Mouse (Mus musculus) mature B cell (primary cell): ENCODE data around the gene Prkag3.

ENCODE experiments used
- in situ Hi-C: fragments of 300-500 bp; cut with MboI; formaldehyde crosslinking; loops from 2 replicates; pipeline ENCODE4 v1.14.3; 2019

Gene Prkag3

GRCm38 (mm10) chr1:74763081-74763480, 14.1 kb upstream of the Prkag3 start:
- in situ Hi-C loops = no loop called here

DNA sequence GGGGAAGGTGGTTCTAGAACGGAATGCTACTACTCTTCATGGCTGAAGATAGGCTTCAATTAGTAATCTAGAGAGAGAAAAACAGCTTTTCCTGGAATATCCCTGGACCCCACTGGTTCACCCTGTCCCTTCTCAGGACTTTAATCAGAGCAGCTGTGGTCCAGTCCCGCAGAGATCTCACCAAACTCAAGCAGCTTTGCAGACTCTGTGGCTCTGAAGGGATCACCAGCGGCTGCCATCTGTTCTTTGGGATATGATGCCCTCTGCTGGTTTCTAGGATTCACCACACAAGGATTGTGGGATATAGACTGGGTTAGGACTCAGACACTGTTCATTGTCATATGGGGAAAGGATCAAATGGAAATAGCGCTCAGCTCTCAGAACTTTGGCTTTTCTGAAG, 10.8 kb upstream of the Prkag3 start:
- in situ Hi-C loops = no loop called here

DNA sequence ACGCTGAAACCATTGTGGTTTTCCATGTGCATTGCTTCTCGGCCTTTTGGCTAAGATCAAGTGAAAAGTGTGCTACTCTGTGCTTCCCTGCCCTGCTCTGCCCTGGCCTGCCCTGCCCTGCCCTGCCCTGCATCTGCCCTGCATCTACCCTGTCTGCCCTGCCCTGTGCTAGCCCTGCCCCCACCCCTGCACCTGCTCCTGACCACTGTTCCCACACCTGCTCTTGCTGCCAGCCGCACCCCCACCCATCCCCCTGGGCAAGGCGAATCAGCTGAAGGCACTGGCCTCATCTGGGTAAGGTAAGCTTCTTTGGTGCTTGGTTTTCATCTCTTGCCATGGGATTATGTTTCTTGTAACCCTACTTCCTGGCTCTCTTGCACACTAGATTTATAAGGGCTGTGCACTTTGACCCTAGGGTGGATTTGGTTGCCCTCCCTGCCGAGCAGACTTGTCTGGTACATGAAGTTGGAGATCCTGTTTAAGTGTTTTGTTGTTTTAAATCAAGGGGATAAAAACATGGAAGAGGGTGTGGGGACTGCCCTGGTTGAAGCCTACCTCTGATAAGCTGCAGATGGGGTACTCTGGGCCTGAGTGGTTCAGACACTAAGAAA, 5.3 kb upstream of the Prkag3 start:
- in situ Hi-C loops = no loop called here

DNA sequence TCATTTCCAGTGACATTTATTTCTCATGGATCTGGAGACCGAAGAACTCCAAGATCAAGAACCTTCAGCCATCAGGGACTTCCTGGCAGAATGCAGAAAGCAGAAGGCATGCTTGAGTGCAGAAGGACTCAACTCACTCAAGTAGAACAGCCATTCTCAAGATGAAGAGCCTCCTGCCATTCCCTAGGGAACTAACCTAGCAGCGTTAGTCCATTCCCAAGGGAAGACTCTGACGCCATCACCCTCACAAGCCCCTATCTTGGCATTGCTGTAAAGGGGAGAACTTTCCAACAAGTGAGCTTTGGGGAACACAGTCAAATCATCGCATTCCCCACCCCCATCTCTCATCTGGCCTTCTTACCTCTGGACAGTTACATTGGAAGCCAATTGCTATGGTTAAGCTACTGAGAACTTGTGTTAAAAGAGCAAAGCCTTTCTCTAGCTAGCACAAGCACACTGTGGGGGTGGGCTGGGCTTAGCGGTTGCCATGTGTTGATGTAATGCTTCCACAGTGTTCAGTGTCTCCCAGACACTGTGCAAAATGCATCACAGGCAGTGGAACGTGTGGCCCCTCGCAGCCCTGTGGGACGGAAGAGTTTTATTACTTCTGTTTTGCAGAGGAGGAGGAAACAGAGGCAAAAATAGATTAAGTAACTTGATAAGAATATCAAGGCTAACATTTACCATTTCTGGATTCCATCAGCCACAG, 4.4 kb upstream of the Prkag3 start:
- in situ Hi-C loops = no loop called here

DNA sequence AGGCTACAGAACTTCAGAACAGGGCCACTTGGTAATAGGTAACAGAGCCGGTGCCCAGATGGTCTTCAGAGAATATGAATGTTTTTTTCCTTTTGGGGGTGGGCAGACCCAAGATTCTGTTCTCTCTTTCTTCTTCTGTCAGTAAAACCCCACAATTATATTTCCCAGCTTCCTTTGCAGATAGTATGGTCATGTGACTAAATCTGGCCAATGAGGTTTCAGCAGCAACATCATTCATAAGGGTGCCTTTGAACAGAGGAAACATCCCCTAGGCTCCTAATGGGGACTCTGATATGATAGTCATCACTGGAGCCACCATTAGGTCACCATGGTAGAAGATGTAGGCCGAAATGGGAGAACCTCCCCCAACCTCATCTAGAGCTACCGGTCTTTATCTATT, 3.8 kb upstream of the Prkag3 start:
- in situ Hi-C loops = no loop called here

DNA sequence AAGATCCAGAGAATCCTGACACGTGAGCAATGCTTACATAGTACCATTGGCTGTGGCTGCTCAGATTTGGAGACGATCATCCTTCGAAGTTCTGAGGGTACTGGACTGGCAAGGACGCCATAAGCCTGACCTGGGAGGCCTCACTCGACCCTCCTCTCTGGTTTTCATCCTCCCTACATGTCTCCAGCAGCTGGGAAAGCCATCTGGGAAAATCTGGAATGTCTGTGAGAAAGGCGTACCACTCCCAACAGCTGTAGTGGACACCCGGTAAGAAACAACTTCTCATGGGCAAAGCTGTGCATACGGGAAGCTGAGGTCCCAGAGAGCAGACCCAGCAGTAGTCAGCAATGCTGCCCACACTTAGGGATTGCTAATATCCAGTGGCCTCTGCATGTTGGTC, 3.1 kb upstream of the Prkag3 start:
- in situ Hi-C loops = no loop called here

- in situ Hi-C loops = no loop called here
Observed at GRCm38 (mm10) chr1:74750683-74751082, 1.7 kb upstream of the Prkag3 start.

GRCm38 (mm10) chr1:74749301-74749700, 280 bp upstream of the Prkag3 start:
- in situ Hi-C loops = no loop called here

DNA sequence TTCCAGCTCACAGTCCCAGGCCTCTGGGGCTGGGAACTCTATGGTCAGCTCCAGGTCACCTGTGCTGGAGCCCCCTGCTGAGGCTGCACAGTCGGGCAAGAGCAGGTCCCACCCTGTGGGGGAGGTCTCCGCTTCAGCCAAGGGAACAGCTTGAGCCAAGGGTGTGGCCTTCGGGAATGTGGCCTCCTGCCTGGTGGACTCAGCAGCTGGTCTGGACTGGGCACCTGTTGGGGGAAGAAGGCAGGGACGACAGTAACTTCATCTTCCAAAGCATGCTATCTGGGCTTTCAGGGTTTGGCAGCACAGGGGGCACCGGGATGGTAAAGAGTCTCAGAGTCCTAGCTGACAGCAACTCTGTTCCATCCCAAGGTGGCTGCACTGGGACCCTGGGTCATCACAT, 1.7 kb downstream of the Prkag3 start:
- in situ Hi-C loops = no loop called here

- in situ Hi-C loops = no loop called here
Observed at GRCm38 (mm10) chr1:74740846-74741245, 8.2 kb downstream of the Prkag3 start.

DNA sequence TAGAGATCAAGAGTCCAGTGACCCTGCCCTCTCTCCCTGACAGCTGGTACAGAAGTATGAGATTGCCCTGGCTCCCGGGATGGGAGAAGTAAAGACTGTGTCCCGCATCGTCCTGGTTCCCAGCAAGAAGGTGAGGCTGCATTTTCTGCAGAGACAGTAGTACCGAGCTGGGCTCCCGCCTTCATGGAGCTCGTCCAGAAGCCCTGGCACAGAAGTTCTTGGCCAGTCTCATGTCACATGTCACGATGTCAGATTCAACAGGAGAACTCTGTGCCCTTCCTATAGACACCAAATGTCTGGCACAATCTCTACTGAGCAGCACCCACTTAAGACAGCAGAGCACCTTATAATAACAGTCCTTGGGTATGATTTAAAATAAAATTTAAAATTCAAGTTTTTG, 11.5 kb downstream of the Prkag3 start:
- in situ Hi-C loops = no loop called here

DNA sequence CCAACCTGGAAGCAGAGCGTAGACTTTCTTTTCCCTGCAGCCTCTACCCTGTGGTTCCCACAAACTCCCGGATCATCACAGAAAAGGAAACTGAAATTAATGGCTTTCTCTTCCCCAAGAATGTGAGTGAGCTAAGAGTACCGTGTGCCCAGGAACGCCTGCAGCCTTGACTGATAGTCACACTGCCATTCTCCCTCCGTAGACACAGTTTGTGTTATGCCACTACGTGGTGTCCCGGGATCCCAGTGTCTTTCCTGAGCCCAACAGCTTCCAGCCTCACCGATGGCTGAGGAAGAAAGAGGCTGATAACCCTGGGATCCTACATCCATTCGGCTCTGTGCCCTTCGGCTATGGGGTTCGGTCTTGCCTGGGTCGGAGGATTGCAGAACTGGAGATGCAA, 12.0 kb downstream of the Prkag3 start:
- in situ Hi-C loops = no loop called here

DNA sequence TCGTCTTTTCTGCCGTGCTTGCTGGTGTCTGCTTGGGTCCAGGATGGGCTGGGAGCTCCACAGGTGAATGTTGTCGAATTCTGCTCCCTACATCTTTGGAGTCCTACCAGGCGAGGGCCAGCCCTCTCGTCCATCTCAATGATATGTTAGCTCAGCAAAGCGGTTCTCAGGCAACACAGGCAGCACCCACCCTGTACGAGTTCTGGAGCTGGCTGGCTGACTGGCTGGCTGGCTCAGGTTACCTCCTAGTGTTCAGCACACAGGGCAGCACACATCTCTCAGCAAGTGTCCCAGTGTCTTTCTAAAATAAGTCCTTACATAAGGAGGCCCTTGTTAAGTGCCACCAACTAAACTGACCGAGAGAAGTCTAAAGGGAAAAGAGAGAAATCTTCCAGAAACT, 20.6 kb downstream of the Prkag3 start:
- in situ Hi-C loops = no loop called here

DNA sequence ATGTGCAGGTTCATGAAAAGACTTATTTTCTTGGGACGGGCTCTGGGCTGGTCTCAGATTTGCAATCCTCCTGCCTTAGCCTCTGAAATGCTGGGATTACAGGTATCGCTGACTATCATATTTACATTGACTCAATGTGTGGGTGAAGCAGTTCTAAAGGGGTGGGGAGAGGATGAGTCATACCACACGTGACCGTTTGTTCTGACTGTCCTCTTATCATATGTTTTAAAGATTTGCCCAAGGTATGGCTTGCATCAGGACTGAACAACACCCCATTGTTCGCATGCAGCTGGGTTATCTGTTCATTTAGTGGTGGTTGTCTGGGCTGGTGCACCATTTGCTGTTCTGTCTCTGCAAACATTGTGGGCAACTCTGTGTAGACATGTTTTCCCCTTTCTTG, 22.3 kb downstream of the Prkag3 start:
- in situ Hi-C loops = no loop called here

- in situ Hi-C loops = no loop called here
Observed at GRCm38 (mm10) chr1:74726114-74726513, 22.9 kb downstream of the Prkag3 start.

DNA sequence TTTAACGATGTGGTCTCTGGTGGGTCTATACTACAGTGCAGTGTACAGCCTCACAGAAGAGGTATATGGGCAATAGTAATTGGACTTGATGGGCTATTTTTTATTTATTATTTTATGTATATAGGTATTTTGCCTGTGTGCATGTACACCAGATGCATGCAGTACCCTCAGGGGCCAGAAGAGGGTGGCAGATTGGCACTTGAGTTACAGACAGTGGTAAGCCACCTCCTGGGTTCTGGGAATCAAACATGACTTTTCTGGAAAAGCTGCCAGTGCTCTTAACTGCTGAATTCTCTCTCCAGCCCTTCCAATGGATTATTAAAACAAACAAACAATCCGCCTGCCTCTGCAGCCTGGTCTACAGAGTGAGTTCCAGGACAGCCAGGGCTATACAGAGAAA, 25.3 kb downstream of the Prkag3 start:
- in situ Hi-C loops = no loop called here

GRCm38 (mm10) chr1:74721657-74722056, 27.4 kb downstream of the Prkag3 start:
- in situ Hi-C loops = no loop called here

- in situ Hi-C loops = no loop called here
Observed at GRCm38 (mm10) chr1:74719281-74719680, 29.7 kb downstream of the Prkag3 start.

DNA sequence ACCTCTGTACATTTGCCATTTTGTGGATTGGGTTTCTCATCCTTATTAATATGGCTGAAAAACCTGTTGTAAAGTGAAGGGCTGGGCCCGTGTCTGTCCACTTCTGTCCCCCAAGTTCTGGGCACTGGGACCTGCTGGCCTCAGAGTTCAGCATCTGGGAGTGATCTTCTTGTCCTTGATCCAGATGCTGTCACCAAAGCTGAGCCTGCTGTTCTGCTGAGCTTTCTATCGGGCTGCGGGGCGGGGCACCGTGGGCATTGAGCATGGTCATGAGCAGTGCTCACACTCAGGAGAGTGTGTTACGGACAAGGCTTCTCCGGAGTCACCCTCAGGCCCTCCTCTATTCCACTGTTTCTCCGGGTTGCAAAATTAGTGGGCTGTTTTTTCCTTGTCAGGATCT, 30.9 kb downstream of the Prkag3 start:
- in situ Hi-C loops = no loop called here

DNA sequence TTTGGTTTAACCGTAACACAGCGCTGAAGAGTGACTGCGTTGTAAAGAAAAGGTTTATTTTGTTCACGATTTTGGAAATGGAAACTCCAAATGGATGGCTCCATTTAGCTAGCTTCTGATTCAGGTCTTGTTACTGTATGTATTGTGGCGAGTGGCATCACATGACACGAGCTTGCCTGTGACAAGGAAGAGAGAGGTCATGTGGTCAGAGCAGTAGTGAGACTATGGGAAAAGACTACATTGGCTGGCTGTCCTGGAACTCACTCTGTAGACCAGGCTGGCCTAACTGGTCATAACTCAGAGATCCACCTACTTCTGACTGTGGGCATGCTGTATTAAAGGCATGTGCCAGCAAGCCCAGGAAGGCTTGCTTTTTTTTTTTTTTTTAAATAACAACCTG, 33.1 kb downstream of the Prkag3 start:
- in situ Hi-C loops = no loop called here

DNA sequence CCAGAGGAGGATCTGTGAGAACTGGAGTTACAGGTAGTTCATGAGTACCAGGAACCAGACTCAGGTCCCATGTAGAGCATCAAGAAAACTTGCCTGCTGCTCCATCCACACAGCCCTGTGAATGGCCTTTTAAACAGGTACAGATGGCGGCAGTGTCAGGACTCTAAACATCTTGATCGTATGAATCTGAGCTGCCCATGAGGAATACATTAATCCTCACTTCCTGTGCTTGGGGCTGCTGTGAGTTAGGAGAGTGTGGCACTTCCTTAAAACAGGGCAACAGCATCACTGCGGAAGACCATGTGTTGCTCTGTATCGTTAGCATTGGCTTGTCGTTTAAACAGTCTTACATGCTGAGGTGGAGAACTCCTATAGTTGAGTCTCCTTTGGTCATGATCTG, 33.6 kb downstream of the Prkag3 start:
- in situ Hi-C loops = no loop called here

- in situ Hi-C loops = no loop called here
Observed at GRCm38 (mm10) chr1:74714967-74715366, 34.1 kb downstream of the Prkag3 start.

DNA sequence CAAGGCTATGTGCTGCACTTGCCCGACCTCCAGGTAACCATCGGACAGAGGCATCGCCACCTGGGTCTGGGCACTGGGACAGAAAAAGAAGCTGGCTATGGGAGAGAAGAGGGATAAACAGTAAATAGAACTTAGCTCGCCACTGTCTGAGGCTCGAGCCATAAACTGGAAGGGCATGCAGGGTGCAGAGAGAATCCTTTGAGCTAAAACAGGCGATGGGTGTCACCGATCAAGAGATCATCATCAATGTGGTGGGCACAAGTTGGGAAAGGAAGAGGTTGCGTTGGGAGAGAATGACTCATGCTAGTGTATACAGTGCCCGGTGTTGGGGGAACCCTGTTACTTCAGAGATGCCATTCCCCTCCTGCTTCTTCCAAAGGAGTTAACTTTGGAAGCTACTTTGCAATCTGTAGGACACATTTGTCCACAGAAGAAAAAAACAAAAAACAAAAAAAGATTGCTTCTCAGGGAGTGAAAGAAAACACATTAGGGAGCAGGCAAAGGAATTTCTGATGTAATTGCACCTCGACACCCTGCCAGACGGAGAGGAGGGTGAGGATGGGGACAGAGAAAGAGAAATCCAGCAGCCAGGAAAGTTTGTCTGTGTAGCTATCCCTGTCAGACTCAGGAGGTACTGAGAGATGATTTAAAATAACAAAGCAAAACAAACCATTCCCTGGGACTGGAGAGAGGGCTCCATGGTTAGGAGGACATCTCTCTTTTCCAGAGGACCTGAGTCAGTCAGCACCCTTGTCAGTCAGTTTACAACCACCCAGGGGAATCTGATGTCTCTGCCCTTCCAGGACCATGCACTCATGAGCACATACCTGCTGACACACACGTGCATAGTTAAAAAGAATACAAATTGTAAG, 34.9 kb downstream of the Prkag3 start:
- in situ Hi-C loops = no loop called here
